Comparison of ENCODE assay signal across 21 mouse cellular contexts in genomic region chr3:127871575-127871974, GRCm38 (mm10). TPM values are rescaled to one million over a fixed set of nuclear protein-coding genes. Genes with fewer than 3 reads are reported as not detected.
A peak's percentile ranks its signal among the peaks of the same experiment; 100 is the strongest.
DNase-seq lines count a peak whose midpoint lies in the region; ATAC-seq lines count a peak whose summit lies in the region.
"Had no signal": no experiment of that assay in that cellular context is flagged by ENCODE, and none has a peak within 500 bp of the region (broad histone marks: within the 10 kb centered on the region; RNA-seq: fewer than 3 reads in every experiment).

No protein-coding gene starts in this region.

- no peak overlapping the region for H3K27ac ChIP-seq in heart, embryonic 12.5 days (ENCODE audit: poor library complexity, severe bottlenecking)
- H3K27ac ChIP-seq in kidney, embryonic 16.5 days (ENCODE audit: low read length), result 0 out of 2 replicates have a peak overlapping the region, but pooled peaks have one; percentile 24
- H3K27ac ChIP-seq: embryonic facial prominence, embryonic 10.5 days; forebrain, embryonic 13.5 days; hindbrain, embryonic 14.5 days; stomach, embryonic 15.5 days had no signal

- H3K9ac ChIP-seq in heart, embryonic 12.5 days, result no peak overlapping the region
- H3K9ac ChIP-seq in kidney, embryonic 16.5 days (replicated peaks; ENCODE audit: low read length), result no peak overlapping the region
- H3K9ac ChIP-seq: forebrain, embryonic 13.5 days; hindbrain, embryonic 14.5 days; stomach, embryonic 15.5 days had no signal

- ATAC-seq in heart, embryonic 12.5 days (ENCODE audit: insufficient number of reproducible peaks, low FRiP score), result no peak
- no peak for ATAC-seq in kidney, embryonic 16.5 days (ENCODE audit: low FRiP score, low TSS enrichment)
- ATAC-seq: forebrain, embryonic 13.5 days; intestine, embryonic 16.5 days had no signal

- no peaks in the 10 kb centered on the region for H3K27me3 ChIP-seq in heart, embryonic 12.5 days (replicated peaks)
- no peaks in the 10 kb centered on the region for H3K27me3 ChIP-seq in kidney, embryonic 16.5 days (ENCODE audit: insufficient read depth, low read length)
- H3K27me3 ChIP-seq: CH12.LX; forebrain, embryonic 13.5 days; stomach, embryonic 15.5 days had no signal

- H3K4me3 ChIP-seq in heart, embryonic 12.5 days, result no peak overlapping the region
- H3K4me3 ChIP-seq in kidney, embryonic 16.5 days (ENCODE audit: low read length), result no peak overlapping the region
- H3K4me3 ChIP-seq: embryonic facial prominence, embryonic 10.5 days; forebrain, embryonic 13.5 days; stomach, embryonic 15.5 days had no signal

- DNase-seq in heart, adult 11 months, result no peak
- no peak for DNase-seq in kidney, adult 9 months
- peak; percentile 15 for DNase-seq in thymus, postnatal 14 days
- no peak for DNase-seq in thymus, postnatal 36 days
- no peak for DNase-seq in right cerebral cortex, postnatal 10 days (ENCODE audit: low spot score in 2 of 2)
- DNase-seq in spleen, postnatal 14 days (ENCODE audit: low spot score in 2 of 2), result no peak
- DNase-seq: adrenal gland, adult 8-10 months; cerebellum, adult 11-12 months; cerebellum, postnatal 36 days; gastrocnemius, postnatal 14 days; kidney, postnatal 14 days; spleen, adult 18-20 months; thymus, postnatal 25 days had no signal

- peaks cover 4% of the 10 kb centered on the region; the same call in 1 of the 2 replicates for H3K9me3 ChIP-seq in heart, embryonic 12.5 days (replicated peaks)
- H3K9me3 ChIP-seq in kidney, embryonic 16.5 days (ENCODE audit: low read length), result no peaks in the 10 kb centered on the region
- H3K9me3 ChIP-seq: embryonic facial prominence, embryonic 10.5 days; forebrain, embryonic 13.5 days; stomach, embryonic 15.5 days had no signal

- H3K4me2 ChIP-seq in heart, embryonic 12.5 days, result peak overlapping the region; percentile 22; the same call in 1 of the 2 replicates
- H3K4me2 ChIP-seq in kidney, embryonic 16.5 days (replicated peaks; ENCODE audit: low read depth, low read length), result no peak overlapping the region
- H3K4me2 ChIP-seq: forebrain, embryonic 13.5 days; hindbrain, embryonic 14.5 days; stomach, embryonic 15.5 days had no signal

- no peaks in the 10 kb centered on the region for H3K4me1 ChIP-seq in heart, embryonic 12.5 days (replicated peaks)
- peaks cover 6% of the 10 kb centered on the region; the same call in 1 of the 2 replicates for H3K4me1 ChIP-seq in kidney, embryonic 16.5 days (ENCODE audit: insufficient read depth, low read length)
- H3K4me1 ChIP-seq: embryonic facial prominence, embryonic 10.5 days; stomach, embryonic 15.5 days had no signal

- H3K36me3 ChIP-seq in heart, embryonic 12.5 days, result peaks cover 2% of the 10 kb centered on the region; the same call in 1 of the 2 replicates
- H3K36me3 ChIP-seq in kidney, embryonic 16.5 days (ENCODE audit: insufficient read depth, low read length), result no peaks in the 10 kb centered on the region
- H3K36me3 ChIP-seq: embryonic facial prominence, embryonic 10.5 days; stomach, embryonic 15.5 days had no signal

- 63% methylated on average over 9 of the region's 9 CpGs for WGBS in heart, embryonic 12.5 days
- 74% methylated on average over 9 of the region's 9 CpGs for WGBS in kidney, embryonic 16.5 days

RNA-seq across cellular contexts. Expression of gene Fam241a, which starts 24.5 kb away (rescaled TPM):
- 11.7 and 12.2 TPM in 2 replicates for polyA plus RNA-seq in heart, embryonic 12.5 days (2016; fragmentation: Nextera tagmentation; extraction: Ambion mirVana)
- polyA plus RNA-seq in kidney, embryonic 16.5 days (2015; fragmentation: Nextera tagmentation; extraction: Ambion mirVana), result 3.7 and 5.0 TPM in 2 replicates

RNA-seq across cellular contexts. Expression of gene Ap1ar, which starts 34.3 kb away (rescaled TPM):
- 37.0 and 44.8 TPM in 2 replicates for polyA plus RNA-seq in heart, embryonic 12.5 days (2016; fragmentation: Nextera tagmentation; extraction: Ambion mirVana)
- 49.3 and 50.9 TPM in 2 replicates for polyA plus RNA-seq in kidney, embryonic 16.5 days (2015; fragmentation: Nextera tagmentation; extraction: Ambion mirVana)
